Mouse (Mus musculus) heart, embryonic 14.5 days (tissue): ENCODE measurements around the gene Gm4763. TPM values are rescaled to one million over a fixed set of nuclear protein-coding genes. Genes with fewer than 3 reads are reported as not detected.
"Not testable (repeated sequence)": the region's sequence is repeated elsewhere in the genome, so short reads cannot be mapped to it uniquely, and the experiment has no call there.

ENCODE experiments used
- ATAC-seq: fragments of 200-750 bp; cut with Nextera tagmentation; 2 replicates; pipeline ENCODE4 v1.8.0; 2017; ENCODE audit warnings: low read depth, moderate TSS enrichment; ENCODE audit not compliant: insufficient number of reproducible peaks, insufficient read depth, low FRiP score
- H3K27ac ChIP-seq, 2 experiments: fragments of 200-500 bp in 1 of 2; fragments of 300-500 bp in 1 of 2; sonication (generic) in 1 of 2; replicated peaks in 1 of 2; 2 replicates each; pipeline ENCODE4 v1.5.1; 2012 to 2014; ENCODE audit warnings: low read depth in 2 of 2, low read length in 2 of 2, control low read depth in 1 of 2, mild to moderate bottlenecking in 1 of 2, mixed read lengths in 1 of 2; ENCODE audit not compliant: control insufficient read depth in 1 of 2, insufficient read depth in 1 of 2
- H3K27me3 ChIP-seq: fragments of 300-500 bp; sonication (generic); 2 replicates; pipeline ENCODE4 v1.6.1; 2014; ENCODE audit warnings: mild to moderate bottlenecking, low read length, control low read depth; ENCODE audit not compliant: control insufficient read depth, insufficient read depth
- H3K36me3 ChIP-seq: fragments of 300-500 bp; sonication (generic); 2 replicates; pipeline ENCODE4 v1.6.1; 2014; ENCODE audit warnings: mild to moderate bottlenecking, control low read depth, low read length, mixed read lengths; ENCODE audit not compliant: control insufficient read depth, insufficient read depth
- H3K4me1 ChIP-seq, 2 experiments: fragments of 200-500 bp in 1 of 2; fragments of 300-500 bp in 1 of 2; sonication (generic) in 1 of 2; 2 replicates each; pipeline ENCODE4 v1.6.1; 2012 to 2014; ENCODE audit warnings: low read length in 2 of 2, control low read depth in 1 of 2, mixed read lengths in 1 of 2; ENCODE audit not compliant: control insufficient read depth in 2 of 2, insufficient read depth in 2 of 2
- H3K4me2 ChIP-seq: fragments of 300-500 bp; sonication (generic); 2 replicates; pipeline ENCODE4 v1.6.1; 2014; ENCODE audit warnings: mild to moderate bottlenecking, low read length
- H3K4me3 ChIP-seq, 2 experiments: fragments of 200-500 bp in 1 of 2; fragments of 300-500 bp in 1 of 2; sonication (generic) in 1 of 2; 2 replicates each; pipeline ENCODE4 v1.5.1; 2012 to 2014; ENCODE audit warnings: low read length in 2 of 2, mild to moderate bottlenecking in 2 of 2, control low read depth in 1 of 2, low read depth in 1 of 2, moderate library complexity in 1 of 2; ENCODE audit not compliant: control insufficient read depth in 1 of 2, insufficient read depth in 1 of 2
- H3K9ac ChIP-seq: fragments of 300-500 bp; sonication (generic); 2 replicates; pipeline ENCODE4 v1.6.1; 2014; ENCODE audit warnings: mild to moderate bottlenecking, low read length
- H3K9me3 ChIP-seq: fragments of 300-500 bp; sonication (generic); 2 replicates; pipeline ENCODE4 v1.6.1; 2016; ENCODE audit warnings: low read length, control low read depth; ENCODE audit not compliant: control insufficient read depth
- WGBS: fragments of 180-500 bp; shearing (Covaris S2); extraction: QIAGEN DNeasy Blood & Tissue Kit; methylation state at CpG from one replicate; pipeline ENCODE4 v1.1.7; 2014; 5-methylcytosine and 5-hydroxymethylcytosine counted together
- polyA plus RNA-seq: library from polyadenylated mRNA; unstranded; fragments of >200 nt; fragmentation: Nextera tagmentation; extraction: Ambion mirVana; gene quantifications from 2 replicates; pipeline ENCODE4 v1.2.1, GENCODE M21; 2014

Gm4763 gene
- polyA plus RNA-seq, 1 experiment from 2014 or later = not detected

DNA sequence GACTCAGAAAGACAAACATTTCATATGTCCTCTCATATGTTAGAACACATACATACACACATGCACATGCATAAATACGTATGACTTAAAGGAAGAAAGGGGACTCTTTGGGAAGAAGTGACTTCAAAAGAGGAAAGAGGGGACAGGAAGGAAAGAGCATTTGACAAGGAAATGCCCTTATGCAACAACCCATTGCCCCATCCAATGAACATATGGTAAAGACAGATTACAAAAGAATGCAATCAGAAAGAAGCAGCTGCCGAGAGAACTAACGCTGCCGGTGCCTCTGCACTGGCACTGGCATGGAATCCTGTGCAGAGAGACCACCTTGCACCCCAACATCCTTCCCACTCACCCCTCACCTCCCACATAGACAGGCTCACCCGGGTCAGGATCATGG, 26.8 kb upstream of the Gm4763 start:
- ATAC-seq = no peak
- no peaks in the 10 kb centered on the region for H3K27me3 ChIP-seq
- no peaks in the 10 kb centered on the region for H3K9me3 ChIP-seq
- WGBS = 65% methylated on average over 5 of the region's 5 CpGs
- H3K4me3 ChIP-seq = no peak overlapping the region
- peaks cover 0 to 4% of the 10 kb centered on the region in 2 experiments; a peak in 1 of 4 replicates for H3K4me1 ChIP-seq
- H3K9ac ChIP-seq = no peak overlapping the region
- no peak overlapping the region for H3K27ac ChIP-seq
- H3K36me3 ChIP-seq = no peaks in the 10 kb centered on the region
- no peak overlapping the region for H3K4me2 ChIP-seq

GRCm38 (mm10) chr7:24751610-24752009, 24.9 kb upstream of the Gm4763 start:
- ATAC-seq = no peak
- Histone ChIP-seq H3K27ac (no peak overlapping the region), H3K4me3 (no peak overlapping the region), H3K36me3 (no peaks in the 10 kb centered on the region), H3K27me3 (no peaks in the 10 kb centered on the region), H3K9ac (no peak overlapping the region), H3K4me1 (peaks cover 0 to 4% of the 10 kb centered on the region in 2 experiments; a peak in 1 of 4 replicates), H3K4me2 (no peak overlapping the region), H3K9me3 (no peaks in the 10 kb centered on the region)
- WGBS = 86% methylated on average over 2 of the region's 2 CpGs

GRCm38 (mm10) chr7:24750695-24751094, 24.0 kb upstream of the Gm4763 start:
- H3K4me1 ChIP-seq = peaks cover 0 to 4% of the 10 kb centered on the region in 2 experiments; a peak in 1 of 4 replicates
- no peak overlapping the region for H3K27ac ChIP-seq
- H3K4me2 ChIP-seq = no peak overlapping the region
- no peaks in the 10 kb centered on the region for H3K9me3 ChIP-seq
- WGBS = 26% methylated on average over 4 of the region's 4 CpGs
- no peak overlapping the region for H3K9ac ChIP-seq
- H3K4me3 ChIP-seq = no peak overlapping the region
- no peaks in the 10 kb centered on the region for H3K36me3 ChIP-seq
- no peak for ATAC-seq
- no peaks in the 10 kb centered on the region for H3K27me3 ChIP-seq

DNA sequence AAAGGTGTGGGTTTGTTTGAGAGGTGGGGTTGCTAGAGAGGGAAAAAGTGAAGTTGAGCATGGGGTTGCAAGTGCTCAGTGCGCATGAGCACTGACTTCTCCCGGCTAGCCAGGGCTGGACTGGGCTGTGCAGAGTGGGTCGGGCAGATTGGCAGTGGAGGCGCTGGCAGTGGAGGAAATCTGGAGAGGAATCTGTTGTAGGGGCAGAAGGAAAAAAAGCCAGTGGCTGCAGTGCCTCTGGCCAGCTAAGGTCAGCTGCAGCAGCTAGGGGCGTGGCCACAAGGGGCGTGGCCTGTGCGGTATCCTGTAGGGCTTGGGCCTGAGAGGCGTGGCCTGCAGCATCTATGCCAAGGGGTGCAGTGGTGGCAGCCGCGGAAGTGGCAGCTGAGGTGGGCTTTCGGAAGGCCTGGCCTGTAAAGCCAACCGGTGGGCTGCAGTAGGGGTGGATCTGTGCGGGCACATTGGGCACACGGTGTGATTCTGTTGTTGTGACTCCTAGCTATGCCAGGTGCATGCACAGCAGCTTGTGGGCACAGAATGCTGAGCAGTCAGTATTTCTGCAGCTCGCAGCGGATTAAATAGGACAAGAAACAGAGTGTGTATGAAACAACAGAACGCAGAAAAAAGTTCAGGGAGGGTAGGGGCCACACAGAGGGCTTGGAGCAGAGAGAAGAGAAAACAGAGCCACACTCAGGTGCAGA, 9.4 kb upstream of the Gm4763 start:
- ATAC-seq = no peak
- H3K27me3 ChIP-seq = no peaks in the 10 kb centered on the region
- no peak overlapping the region for H3K27ac ChIP-seq
- no peak overlapping the region for H3K4me2 ChIP-seq
- no peaks in the 10 kb centered on the region for H3K36me3 ChIP-seq
- H3K9ac ChIP-seq = no peak overlapping the region
- no peaks in the 10 kb centered on the region for H3K9me3 ChIP-seq
- WGBS = 15% methylated on average over 17 of the region's 17 CpGs
- H3K4me3 ChIP-seq = no peak overlapping the region
- no peaks in the 10 kb centered on the region for H3K4me1 ChIP-seq

- Histone ChIP-seq H3K27me3 (no peaks in the 10 kb centered on the region), H3K4me3 (no peak overlapping the region), H3K9ac (no peak overlapping the region), H3K27ac (no peak overlapping the region), H3K4me2 (no peak overlapping the region), H3K36me3 (no peaks in the 10 kb centered on the region), H3K4me1 (no peaks in the 10 kb centered on the region), H3K9me3 (no peaks in the 10 kb centered on the region)
- no peak for ATAC-seq
- 66% methylated on average over 6 of the region's 6 CpGs for WGBS
Measured at GRCm38 (mm10) chr7:24715039-24715438, 11.7 kb downstream of the Gm4763 start.

DNA sequence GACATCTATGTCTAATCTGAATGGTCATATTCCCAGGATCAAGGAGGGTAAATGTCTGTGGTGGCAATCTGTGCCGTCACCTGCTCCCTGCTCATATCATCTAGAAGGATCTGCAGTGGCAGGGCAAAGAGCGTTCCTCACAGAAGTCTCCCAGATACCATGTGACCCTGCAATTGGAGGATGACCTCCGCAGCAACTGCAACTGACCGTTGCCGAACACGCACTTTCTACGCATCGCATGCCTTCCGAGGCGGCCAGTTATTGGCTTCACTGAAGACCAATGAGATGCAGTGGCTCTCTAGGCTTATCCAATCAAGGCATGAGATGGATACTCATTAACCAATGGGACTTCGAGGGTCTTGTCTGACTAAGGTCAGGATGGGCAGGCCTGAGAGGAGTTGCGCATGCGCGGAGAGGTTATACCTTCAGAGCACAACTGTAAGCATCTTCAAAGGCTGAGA, 17.8 kb downstream of the Gm4763 start, which contains the start of gene BC049730:
Gene BC049730, plus strand, starts transcription at position 411 of the 461 bp plus-strand sequence.
- no peaks in the 10 kb centered on the region for H3K4me1 ChIP-seq
- no peak for ATAC-seq
- no peak within 1 kb of the TSS for H3K9ac ChIP-seq
- H3K4me2 ChIP-seq = no peak within 1 kb of the TSS
- no peaks in the 10 kb centered on the region for H3K9me3 ChIP-seq
- H3K36me3 ChIP-seq = no peaks in the 10 kb centered on the region
- no peak within 1 kb of the TSS for H3K4me3 ChIP-seq
- H3K27me3 ChIP-seq = no peaks in the 10 kb centered on the region
- WGBS = 90% methylated on average over 14 of the region's 14 CpGs
- no peak within 1 kb of the TSS for H3K27ac ChIP-seq

DNA sequence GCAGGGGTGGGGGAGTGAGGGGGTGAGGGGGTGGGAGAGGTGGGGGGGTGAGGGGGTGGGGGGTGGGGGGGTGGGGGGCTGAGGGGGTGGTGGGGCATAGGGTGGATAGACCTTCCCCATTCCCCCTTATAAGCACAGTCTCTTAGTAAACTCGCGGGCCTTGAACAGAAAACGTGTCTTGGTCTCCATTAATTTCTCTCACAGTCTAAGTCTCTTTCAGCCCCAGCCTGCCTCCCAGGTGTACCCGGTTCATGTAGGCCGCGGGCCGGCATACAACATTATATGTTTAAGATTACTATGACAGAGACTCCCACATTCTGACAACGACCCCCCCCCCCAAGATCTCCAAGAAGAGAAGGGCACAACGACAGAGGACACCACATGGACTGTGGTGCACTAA, 23.9 kb downstream of the Gm4763 start:
- not testable (repeated sequence) for H3K9me3 ChIP-seq, ATAC-seq, H3K36me3 ChIP-seq, H3K27ac ChIP-seq, H3K9ac ChIP-seq, H3K4me1 ChIP-seq, H3K4me3 ChIP-seq, H3K4me2 ChIP-seq, H3K27me3 ChIP-seq
- WGBS = 70% methylated on average over 9 of the region's 9 CpGs

GRCm38 (mm10) chr7:24697891-24698290, 28.8 kb downstream of the Gm4763 start:
- not testable (repeated sequence) for H3K27ac ChIP-seq, H3K4me1 ChIP-seq, H3K9ac ChIP-seq, H3K36me3 ChIP-seq, H3K4me2 ChIP-seq, H3K27me3 ChIP-seq, H3K4me3 ChIP-seq, H3K9me3 ChIP-seq, ATAC-seq
- 91% methylated on average over 4 of the region's 4 CpGs for WGBS
